Mouse (Mus musculus): ENCODE data around the gene Tnrc6b. TPM values are rescaled to one million over a fixed set of nuclear protein-coding genes. Genes with fewer than 3 reads are reported as not detected.
A peak's percentile ranks its signal among the peaks of the same experiment; 100 is the strongest.

Gene Tnrc6b
- polyA plus RNA-seq, 1 experiment from 2014 or later, result 10.1 TPM

- Histone ChIP-seq H3K9ac (replicated peaks; ENCODE audit: low read depth) (no peak overlapping the region), H3K4me2 (replicated peaks; ENCODE audit: low read depth, low read length) (no peak overlapping the region), H3K36me3 (ENCODE audit: insufficient read depth, low read length) (no peaks in the 10 kb centered on the region), H3K27me3 (replicated peaks; ENCODE audit: insufficient read depth, low read length) (no peaks in the 10 kb centered on the region), H3K4me1 (ENCODE audit: insufficient read depth, low read depth, low read length) (no peaks in the 10 kb centered on the region), H3K9me3 (ENCODE audit: low read length) (no peaks in the 10 kb centered on the region), H3K27ac (ENCODE audit: low read length) (no peak overlapping the region), H3K4me3 (ENCODE audit: low read depth, low read length) (no peak overlapping the region)
- ATAC-seq (no peak), DNase-seq (ENCODE audit: low spot score) (no peak)
- TF ChIP-seq EP300 (IDR thresholded peaks at IDR 0.05), result no peak
- no peak for TF ChIP-seq CTCF (IDR thresholded peaks at IDR 0.05)
- 63% methylated on average over 1 of the region's 1 CpGs for WGBS
These were observed 30.7 kb downstream of the Tnrc6b start for GRCm38 (mm10) chr15:80741836-80742235.

GRCm38 (mm10) chr15:80742991-80743474 is 31.9 kb downstream of the Tnrc6b start:
- ATAC-seq, result peak; percentile 28; the same call in 1 of the 2 replicates
- Histone ChIP-seq H3K27me3 (replicated peaks; ENCODE audit: insufficient read depth, low read length) (no peaks in the 10 kb centered on the region), H3K36me3 (ENCODE audit: insufficient read depth, low read length) (no peaks in the 10 kb centered on the region), H3K9ac (replicated peaks; ENCODE audit: low read depth) (no peak overlapping the region), H3K9me3 (ENCODE audit: low read length) (no peaks in the 10 kb centered on the region), H3K4me3 (ENCODE audit: low read depth, low read length) (no peak overlapping the region), H3K4me1 (ENCODE audit: insufficient read depth, low read depth, low read length) (no peaks in the 10 kb centered on the region), H3K4me2 (replicated peaks; ENCODE audit: low read depth, low read length) (no peak overlapping the region), H3K27ac (ENCODE audit: low read length) (no peak overlapping the region)
- TF ChIP-seq EP300 (IDR thresholded peaks at IDR 0.05) (0 out of 2 replicates have a peak, but pooled peaks have one; percentile 26), CTCF (IDR thresholded peaks at IDR 0.05) (no peak)
- 77% methylated on average over 3 of the region's 3 CpGs for WGBS
- DNase-seq (ENCODE audit: low spot score), result peak; percentile 49

GRCm38 (mm10) chr15:80743606-80744005 is 32.5 kb downstream of the Tnrc6b start:
- TF ChIP-seq EP300 (IDR thresholded peaks at IDR 0.05) (no peak), CTCF (IDR thresholded peaks at IDR 0.05) (no peak)
- no peak for ATAC-seq
- Histone ChIP-seq H3K4me1 (ENCODE audit: insufficient read depth, low read depth, low read length) (no peaks in the 10 kb centered on the region), H3K9ac (replicated peaks; ENCODE audit: low read depth) (no peak overlapping the region), H3K36me3 (ENCODE audit: insufficient read depth, low read length) (no peaks in the 10 kb centered on the region), H3K4me3 (ENCODE audit: low read depth, low read length) (no peak overlapping the region), H3K27me3 (replicated peaks; ENCODE audit: insufficient read depth, low read length) (no peaks in the 10 kb centered on the region), H3K9me3 (ENCODE audit: low read length) (no peaks in the 10 kb centered on the region), H3K27ac (ENCODE audit: low read length) (no peak overlapping the region), H3K4me2 (replicated peaks; ENCODE audit: low read depth, low read length) (no peak overlapping the region)
- WGBS, result 75% methylated on average over 7 of the region's 7 CpGs
- DNase-seq (ENCODE audit: low spot score), result no peak

GRCm38 (mm10) chr15:80744667-80745422 is 33.7 kb downstream of the Tnrc6b start:
- DNase-seq (ENCODE audit: low spot score), result no peak
- TF ChIP-seq CTCF (IDR thresholded peaks at IDR 0.05) (no peak), EP300 (IDR thresholded peaks at IDR 0.05) (no peak)
- WGBS, result 87% methylated on average over 3 of the region's 3 CpGs
- no peak overlapping the region for H3K4me2 ChIP-seq (replicated peaks; ENCODE audit: low read depth, low read length)
- H3K27ac ChIP-seq (ENCODE audit: low read length), result no peak overlapping the region
- no peaks in the 10 kb centered on the region for H3K4me1 ChIP-seq (ENCODE audit: insufficient read depth, low read depth, low read length)
- no peak for ATAC-seq
- no peak overlapping the region for H3K9ac ChIP-seq (replicated peaks; ENCODE audit: low read depth)
- no peak overlapping the region for H3K4me3 ChIP-seq (ENCODE audit: low read depth, low read length)
- no peaks in the 10 kb centered on the region for H3K9me3 ChIP-seq (ENCODE audit: low read length)
- no peaks in the 10 kb centered on the region for H3K27me3 ChIP-seq (replicated peaks; ENCODE audit: insufficient read depth, low read length)
- H3K36me3 ChIP-seq (ENCODE audit: insufficient read depth, low read length), result no peaks in the 10 kb centered on the region

- no peaks in the 10 kb centered on the region for H3K27me3 ChIP-seq (replicated peaks; ENCODE audit: insufficient read depth, low read length)
- ATAC-seq, result no peak
- TF ChIP-seq CTCF (IDR thresholded peaks at IDR 0.05) (no peak), EP300 (IDR thresholded peaks at IDR 0.05) (no peak)
These were observed 37.9 kb downstream of the Tnrc6b start for GRCm38 (mm10) chr15:80748979-80749378.

GRCm38 (mm10) chr15:80753351-80753750 is 42.2 kb downstream of the Tnrc6b start:
- H3K27ac ChIP-seq (ENCODE audit: low read length), result no peak overlapping the region
- TF ChIP-seq EP300 (IDR thresholded peaks at IDR 0.05) (no peak), CTCF (IDR thresholded peaks at IDR 0.05) (no peak)
- DNase-seq (ENCODE audit: low spot score), result no peak
- no peaks in the 10 kb centered on the region for H3K36me3 ChIP-seq (ENCODE audit: insufficient read depth, low read length)
- H3K9me3 ChIP-seq (ENCODE audit: low read length), result no peaks in the 10 kb centered on the region
- H3K4me1 ChIP-seq (ENCODE audit: insufficient read depth, low read depth, low read length), result no peaks in the 10 kb centered on the region; the same call in 1 of the 2 replicates
- no peak overlapping the region for H3K4me3 ChIP-seq (ENCODE audit: low read depth, low read length)
- no peaks in the 10 kb centered on the region for H3K27me3 ChIP-seq (replicated peaks; ENCODE audit: insufficient read depth, low read length)
- no peak overlapping the region for H3K4me2 ChIP-seq (replicated peaks; ENCODE audit: low read depth, low read length)
- 75% methylated on average over 6 of the region's 6 CpGs for WGBS
- ATAC-seq, result no peak
- no peak overlapping the region for H3K9ac ChIP-seq (replicated peaks; ENCODE audit: low read depth)

More at GRCm38 (mm10) chr15:80748979-80749378, 37.9 kb downstream of the Tnrc6b start:
- no peak for DNase-seq (ENCODE audit: low spot score)
- Histone ChIP-seq H3K9ac (replicated peaks; ENCODE audit: low read depth) (no peak overlapping the region), H3K27ac (ENCODE audit: low read length) (no peak overlapping the region), H3K4me2 (replicated peaks; ENCODE audit: low read depth, low read length) (no peak overlapping the region), H3K4me1 (ENCODE audit: insufficient read depth, low read depth, low read length) (no peaks in the 10 kb centered on the region; the same call in 1 of the 2 replicates), H3K4me3 (ENCODE audit: low read depth, low read length) (no peak overlapping the region), H3K36me3 (ENCODE audit: insufficient read depth, low read length) (no peaks in the 10 kb centered on the region), H3K9me3 (ENCODE audit: low read length) (no peaks in the 10 kb centered on the region)
- WGBS, result 31% methylated on average over 5 of the region's 5 CpGs

Measured in lung, postnatal 0 days (tissue).